Mouse (Mus musculus) adrenal gland, adult (tissue): Measurements from ENCODE around the gene Ypel3.

Experiments used
- DNase-seq, 2 experiments: peaks; one replicate each; pipeline ENCODE4 v3.0.0; 2022 to 2023; ENCODE audit warnings: low spot score in 1 of 2; ENCODE audit not compliant: inconsistent age in 2 of 2

The Ypel3 gene

DNA sequence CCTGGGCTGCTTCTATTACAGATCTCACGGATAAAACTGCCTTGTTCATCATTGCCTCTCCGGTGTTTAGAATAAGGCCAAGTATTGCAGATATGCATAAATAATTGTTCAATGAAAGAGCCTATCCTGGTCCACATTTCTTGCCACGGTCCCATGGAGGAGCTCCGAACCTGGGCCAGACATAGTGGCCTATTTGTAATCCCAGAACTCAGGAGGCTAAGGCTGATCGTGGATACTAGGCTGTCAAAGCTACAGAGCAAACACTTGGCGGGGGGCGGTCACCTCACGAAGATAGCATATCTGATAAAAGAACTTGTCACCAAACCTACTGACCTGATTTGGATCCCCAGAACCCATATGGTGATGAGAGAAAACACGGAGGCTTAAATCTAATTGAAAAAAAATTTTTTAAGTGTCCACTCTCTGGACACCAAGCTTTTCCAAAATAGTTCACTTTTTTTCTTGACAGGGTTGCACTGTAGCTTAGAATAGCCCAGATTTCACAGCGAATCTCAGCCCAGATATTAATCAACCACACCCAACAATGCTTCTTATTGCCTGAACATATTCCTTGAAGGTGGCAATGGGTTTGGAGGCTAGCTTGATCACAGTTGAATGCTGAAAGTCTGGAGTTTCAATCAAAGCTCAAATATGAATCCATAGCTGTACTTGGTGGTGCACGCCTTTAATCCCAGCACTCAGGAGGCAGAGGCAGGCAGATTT is 16.1 kb downstream of the Ypel3 start:
- DNase-seq, result no peak

DNA sequence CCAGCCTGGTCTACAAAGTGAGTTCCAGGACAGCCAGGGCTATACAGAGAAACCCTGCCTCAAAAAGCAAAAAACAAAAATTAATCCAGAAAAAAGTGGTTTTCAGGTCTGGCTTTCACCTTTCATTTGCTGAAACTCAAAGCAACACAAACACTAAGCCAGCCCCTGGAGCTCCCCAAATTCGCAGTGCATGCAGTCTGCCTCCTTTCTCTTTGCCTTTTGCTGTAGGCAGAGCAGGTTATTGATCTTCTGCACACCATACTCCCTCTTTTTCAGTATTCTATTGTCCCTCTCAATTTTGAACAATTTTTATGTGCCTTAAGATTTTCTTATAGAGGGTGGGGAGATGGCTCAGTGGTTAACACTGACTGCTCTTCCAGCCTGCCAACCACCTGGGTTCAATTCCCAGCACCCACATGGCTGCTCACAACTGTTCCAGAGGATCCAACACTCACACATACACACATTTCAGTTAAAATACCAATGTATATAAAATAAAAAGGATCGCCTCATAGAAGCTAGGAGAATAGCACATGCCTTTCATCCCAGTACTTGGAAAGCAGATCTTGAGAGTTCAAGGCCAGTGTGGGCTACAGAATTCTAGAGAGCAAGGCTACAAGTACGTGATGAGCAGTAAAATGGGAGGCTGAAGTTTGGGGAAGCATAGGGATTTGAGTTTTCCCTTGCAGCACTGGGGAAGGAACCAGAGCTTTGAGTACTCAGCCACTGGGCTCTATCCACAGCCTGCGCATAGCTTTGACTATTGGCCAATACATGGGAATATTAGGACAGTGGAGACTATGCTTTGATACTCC is 16.9 kb downstream of the Ypel3 start:
- no peak for DNase-seq

DNA sequence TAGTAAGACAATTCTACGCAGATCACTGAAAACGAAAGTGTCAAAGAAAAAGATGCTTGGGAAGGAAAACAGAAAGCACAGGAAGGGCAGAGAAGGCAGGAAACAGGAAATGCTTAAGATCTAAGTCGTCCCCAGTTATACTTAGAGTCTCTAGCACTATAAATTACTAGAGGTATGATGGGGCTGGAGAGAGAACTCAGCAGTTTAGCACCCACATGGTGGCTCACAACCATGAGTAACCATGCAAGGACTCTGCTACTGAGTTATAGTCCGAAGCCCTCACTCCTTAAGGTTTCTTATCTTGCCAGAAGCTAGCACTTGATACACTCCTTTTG is 17.5 kb downstream of the Ypel3 start:
- no peak for DNase-seq

DNA sequence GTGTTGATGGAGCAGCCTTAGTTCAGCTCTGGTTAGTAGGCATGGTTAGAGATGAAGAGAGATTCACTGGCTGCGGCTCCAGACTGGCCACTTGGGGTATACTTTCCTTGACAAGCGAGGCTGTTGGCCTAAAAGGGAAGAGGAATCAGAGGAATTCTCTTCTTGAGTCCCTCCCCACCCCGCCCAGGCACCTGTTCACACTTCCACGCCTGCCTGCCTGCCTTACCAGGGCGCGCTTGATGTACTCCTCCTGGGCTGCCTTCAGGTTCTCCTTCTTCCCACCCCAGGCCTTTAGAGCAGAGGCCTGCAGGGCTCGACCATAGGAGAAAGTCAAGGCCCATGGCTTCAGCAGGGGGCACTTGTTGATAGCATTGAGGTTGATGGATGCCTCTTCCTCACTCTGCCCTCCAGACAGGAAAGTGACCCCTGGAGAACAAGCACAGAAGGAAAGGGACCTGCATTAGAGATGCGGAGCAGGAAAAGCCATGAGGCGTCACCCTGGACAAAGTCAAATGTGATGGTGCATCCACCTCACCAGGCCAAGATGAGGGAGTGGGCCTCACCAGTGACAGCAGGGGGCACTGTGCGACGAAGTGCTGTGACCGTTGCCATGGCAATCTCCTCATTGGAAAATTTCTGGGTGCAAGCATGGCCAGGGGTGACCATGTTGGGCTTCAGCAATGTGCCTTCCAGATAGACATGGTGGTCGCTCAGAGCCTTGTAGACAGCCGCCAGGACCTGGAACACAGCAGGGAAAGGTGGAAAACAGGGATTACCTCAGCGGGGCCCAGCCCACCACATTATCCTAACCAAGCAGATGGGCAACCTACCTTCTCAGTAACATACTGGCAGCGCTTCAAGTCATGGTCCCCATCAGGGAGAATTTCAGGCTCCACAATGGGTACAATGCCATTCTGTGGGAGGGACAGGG is 18.9 kb downstream of the Ypel3 start:
- DNase-seq, result no peak

DNA sequence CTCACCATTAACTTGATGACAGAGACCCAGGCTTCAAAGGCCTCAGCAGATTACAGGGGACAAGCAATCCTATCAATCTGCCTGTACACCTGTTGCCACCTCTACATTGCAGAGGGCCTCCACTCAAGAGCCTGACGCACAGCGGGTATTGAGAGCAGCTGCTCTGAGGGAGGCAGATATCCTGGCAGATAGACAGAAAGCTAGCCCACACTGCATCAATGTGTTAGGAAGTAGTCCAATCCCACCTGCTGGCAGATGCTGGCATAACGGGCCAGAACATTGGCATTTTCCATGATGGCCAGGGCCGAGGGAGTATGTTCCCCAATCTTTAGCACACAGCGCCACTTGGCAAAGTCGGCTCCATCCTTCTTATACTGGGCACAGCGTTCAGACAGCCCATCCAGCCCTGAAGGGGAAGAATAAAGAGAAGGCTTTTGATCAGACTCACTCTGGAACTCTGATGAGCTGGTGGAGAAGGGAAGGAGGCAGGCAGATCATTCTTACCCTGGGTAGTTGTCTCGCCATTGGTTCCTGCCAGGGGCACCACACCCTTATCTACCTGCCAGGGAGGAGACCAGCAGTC is 19.7 kb downstream of the Ypel3 start:
- peak in 1 of 2 experiments; percentile 41 for DNase-seq

DNA sequence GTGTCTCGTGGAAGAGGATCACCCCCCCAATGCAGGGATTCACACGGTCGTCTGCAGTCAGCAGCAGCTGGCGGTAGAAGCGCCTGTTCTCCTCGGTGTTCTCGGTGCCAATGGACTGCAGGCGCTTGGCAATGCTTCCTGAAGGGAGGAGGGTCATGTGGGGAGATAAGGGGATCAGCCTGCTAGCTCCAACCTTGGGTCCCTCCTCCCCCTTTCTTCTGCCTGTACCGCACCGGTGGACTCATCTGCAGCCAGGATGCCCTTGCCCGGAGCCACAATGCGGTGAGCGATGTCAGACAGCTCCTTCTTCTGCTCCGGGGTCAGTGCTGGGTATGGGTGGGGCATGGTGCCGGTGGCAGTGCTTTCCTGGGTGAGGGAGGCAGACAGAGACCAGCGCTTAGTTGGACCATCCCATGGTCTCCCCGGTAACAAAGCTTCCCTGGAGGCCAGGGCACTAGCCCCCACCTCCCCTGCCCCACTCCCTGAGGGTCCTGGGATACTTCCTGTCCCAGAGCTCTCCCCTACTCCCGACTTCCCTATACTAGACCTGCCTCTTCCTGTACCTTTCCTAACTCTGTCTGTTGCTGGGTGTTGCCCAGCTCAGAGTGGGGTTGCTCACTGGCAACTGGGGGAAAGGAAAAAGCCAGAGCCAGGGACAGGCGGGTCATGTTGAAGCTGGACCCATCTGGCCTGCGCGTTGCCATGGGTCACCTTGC is 20.8 kb downstream of the Ypel3 start, which contains the start of gene Fam57b:
Gene Fam57b (plus strand): TSS at position 258 of the 716 bp plus-strand sequence.
- peak; percentile 80 to 87 for DNase-seq

DNA sequence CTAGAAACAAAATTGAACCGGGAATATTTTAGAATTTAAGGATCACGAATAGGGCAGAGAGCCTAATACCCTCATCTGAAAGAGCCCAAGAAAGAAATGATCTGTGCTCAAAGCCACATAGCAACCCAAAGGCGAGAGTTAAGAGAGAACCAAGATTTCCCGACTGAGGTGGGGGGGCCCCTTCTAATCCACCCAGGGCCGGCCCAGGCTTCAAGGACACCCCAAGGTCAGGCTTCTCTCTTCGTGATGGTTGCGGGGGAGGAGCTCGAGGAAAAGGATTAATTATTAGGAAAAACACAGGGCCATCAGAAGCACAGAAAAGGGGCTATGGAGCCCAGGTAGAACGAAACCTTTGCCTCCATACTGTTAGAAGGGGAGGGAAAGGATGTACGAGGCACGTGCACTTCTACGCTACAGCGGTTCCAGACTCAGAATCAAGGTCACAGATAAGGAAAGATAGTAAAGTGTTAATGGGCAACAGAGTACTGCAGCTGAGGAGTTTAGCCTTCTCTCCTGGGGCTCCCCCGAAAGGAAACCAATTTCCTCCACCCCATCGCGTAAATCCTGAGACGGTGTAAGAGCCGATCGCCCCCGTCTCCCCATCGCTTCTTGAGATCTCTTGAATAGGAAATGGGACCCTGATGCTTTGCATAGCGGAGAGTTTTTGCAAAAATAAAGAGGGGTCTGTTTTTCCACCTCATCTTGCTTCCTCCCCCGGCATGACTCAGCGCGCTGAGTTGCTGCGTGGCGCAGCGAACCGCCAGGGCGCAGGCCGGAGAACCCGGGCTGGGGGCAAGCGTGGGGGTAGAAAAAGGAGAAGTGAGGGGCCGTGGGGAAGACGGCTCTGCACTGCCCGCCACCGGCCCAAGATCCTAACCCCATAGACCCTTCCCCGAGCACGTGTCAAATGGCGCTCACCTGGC is 21.6 kb downstream of the Ypel3 start:
- DNase-seq, result peak; percentile 78 to 89

DNA sequence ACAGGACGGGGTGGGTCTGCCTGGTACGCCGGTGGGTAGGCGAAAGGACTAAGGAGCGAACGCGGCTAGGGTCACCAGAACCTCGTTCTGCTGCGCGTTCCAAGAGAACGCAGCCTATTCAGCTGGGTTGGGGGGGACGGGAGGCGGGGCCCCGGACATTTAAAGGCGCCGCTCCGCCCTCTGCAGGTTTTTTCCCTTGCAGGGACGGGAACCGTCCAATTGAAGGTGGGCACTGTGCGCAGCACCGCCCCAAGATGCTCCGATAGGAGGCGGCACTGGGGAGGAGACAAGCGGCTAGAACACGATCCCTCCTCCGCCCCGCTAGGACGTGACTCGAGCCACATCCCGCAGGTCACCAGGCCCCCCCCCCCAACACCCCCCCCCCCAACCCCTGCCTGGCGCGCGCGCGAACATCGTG is 22.3 kb downstream of the Ypel3 start:
- DNase-seq, result peak; percentile 99

DNA sequence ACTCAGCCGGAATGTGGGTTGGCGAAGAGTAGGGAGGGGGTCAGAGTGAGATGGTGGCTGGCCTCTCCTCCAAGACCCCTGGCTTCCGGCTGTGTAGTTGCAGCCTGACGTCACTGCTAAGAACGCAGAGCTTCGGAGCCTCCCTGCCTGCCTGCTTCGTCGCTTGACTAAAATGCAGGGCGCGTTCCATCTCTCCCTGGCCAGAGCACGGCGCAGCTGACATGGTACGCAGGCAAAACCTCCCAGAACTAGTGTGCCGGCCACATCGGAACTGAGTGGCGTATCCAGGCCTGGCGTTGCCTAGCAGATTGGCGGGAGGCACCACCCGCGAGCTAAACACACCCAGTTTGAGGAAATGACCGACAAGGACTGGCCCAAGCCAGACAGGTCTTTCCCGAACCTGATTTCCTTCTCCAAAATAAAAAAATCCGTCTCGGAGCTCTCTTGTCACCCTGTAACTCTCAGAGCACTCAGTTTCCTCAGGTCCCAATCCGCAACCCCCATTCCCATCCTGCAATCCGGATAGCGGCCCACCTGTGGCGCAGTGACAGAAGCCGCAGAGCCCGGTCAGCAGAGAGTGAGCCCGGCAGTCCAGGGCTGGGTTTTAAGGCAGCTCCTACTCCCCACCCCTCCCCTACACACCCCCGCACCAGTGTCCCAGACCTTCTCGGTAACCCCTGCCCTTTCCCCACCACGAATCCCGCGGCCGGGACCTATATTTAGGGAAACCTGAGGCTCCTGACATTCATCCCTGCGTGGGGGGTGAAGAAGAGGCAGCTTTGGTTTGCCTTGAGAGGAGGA is 22.9 kb downstream of the Ypel3 start:
- DNase-seq, result peak in 1 of 2 experiments; percentile 96

DNA sequence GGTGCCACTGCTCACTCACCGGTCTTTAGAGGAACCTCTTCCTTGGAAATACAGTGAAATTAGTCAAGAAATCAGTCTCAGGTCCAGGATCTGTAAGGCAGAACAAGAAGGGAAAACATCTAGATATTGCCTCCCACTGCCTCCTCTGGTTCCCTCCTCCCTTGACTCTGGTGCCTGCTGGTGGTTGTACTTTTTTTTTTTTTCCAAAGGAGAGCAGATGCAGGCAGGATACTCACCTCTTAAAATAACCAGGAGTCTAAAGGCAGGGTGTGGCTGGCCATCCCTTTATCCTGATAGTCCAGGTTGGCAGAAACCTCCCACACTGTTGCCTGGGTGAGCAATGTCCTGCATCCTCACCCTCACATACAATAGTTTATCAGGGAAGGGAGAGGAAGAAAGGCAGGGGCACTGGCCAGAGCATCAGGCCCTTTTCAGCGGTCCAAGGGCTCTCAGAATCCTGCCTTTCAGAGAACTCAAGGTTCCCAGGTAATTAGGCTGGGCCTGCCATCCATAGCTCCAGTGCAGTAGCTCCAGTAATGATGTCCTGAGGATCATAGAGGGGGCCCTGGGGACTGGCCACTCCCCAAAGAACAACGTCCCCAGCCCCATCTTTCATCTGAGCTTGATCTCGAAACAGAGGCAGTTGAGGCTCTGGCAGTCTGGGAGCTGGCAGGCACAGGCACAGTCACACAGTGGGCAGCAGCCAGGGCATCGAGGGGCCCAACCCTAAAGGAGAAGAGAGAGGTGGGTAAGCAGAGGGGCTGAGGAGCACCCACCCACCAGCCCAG is 23.7 kb downstream of the Ypel3 start:
- DNase-seq, result peak in 1 of 2 experiments; percentile 23

DNA sequence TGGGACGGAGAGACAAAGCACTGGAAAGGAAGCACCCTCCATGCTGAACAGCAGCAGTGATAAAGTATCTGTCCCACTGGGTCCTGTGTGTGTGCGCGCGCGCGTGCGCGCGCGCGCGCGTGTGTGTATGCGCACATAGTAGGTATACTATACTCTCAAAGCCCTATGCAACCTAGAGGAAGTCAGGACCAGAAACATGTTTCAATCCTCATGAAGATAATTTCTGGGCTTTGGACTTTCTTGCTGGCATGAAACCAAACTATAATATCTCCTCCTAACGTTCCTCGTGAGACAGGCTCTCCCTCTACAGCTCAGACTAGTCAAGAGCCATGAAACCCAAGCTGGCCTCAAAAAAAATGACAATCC is 24.3 kb downstream of the Ypel3 start:
- no peak for DNase-seq

DNA sequence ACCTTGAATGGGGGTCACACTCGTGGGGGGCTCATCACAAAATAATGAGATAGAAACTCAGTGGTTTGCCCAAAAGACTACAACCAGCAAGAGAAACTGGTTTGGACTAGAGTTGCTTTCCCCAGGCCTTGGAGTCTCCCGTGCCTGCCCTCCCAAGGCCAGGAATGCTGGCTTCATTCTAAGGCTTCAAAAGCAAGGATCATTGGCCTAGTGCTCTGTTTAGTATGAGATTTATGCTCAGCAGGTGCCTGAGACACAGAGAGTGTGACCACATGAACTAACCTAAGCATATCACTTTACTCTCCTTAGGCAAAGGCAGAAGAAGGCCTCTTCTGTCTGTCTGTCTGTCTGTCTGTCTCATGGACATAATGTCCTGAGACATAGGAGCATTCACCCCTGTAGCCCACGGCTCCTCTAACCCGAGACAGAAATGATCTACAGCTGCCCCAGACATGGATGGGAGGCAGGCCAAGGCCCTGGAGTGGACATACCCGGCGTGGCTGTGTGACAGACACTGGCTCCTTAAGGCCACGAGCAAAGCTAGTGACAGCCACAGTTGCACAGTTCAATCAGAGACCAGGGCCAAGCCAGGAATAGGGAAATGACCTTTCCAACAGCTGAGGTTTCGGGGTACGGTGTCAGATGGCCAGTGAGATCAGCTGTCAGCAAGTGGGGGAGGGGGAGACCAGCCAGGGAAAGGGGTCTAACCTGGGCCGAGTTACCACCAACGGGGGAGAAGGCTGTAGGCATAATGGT is 25.6 kb downstream of the Ypel3 start:
- peak; percentile 62 to 85 for DNase-seq

DNA sequence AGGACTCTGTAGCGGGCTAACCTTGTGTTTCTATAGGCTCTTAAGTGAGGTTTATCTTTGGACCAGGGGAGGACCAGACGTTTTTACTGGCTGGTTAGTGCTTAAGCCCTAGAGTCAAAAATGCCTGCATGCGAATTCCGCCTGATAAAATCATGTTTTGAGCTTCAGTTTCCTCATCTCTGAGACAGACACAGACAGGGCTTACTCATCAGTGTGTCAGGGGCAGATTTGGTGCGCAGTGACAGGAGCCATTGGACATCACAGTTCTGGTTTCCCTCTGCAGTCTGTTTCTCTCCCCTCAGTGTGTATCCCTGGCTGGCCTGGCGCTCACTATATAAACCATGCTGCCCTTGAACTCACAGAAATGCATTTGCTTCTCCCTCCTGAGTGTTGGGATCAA is 26.4 kb downstream of the Ypel3 start:
- peak; percentile 69 to 85 for DNase-seq

DNA sequence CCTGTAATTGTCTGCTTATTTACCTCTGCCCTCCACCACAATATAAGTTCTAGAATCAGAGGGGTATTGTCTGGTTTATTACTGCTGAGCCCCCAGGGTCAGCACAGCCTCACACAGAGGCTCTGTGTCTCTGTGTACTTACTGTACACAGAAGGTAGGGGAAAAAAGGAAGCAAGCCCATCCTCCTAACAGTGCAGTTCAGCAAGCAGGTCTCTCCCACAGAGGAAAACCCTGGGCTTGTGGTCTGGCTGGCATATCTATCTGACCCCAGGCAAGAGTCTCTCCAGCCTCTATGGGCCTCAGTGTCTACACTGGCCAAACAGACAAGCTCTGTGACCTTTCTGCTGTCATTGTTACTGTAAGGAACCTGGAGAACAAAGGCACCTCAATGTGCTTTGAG is 27.0 kb downstream of the Ypel3 start:
- DNase-seq, result no peak

DNA sequence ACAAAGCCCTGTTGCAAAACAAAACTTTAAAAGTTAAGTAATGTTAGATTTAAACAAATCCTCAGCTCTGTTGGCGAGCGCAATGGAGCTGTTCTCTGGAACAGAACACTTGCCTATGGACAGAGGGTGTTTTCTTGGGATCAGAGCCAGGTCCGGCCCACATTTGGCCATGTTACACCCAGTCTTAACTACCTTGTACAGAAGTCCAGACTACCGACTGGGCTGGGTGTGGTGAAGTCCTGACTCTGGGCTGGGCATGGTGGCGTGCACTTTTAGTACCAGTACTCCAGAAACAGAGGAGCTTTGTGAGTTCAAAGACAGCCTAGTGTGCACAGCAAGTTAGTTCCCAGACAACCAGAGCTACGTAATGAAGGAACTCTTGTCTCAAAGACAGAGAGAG is 30.2 kb downstream of the Ypel3 start:
- no peak for DNase-seq

DNA sequence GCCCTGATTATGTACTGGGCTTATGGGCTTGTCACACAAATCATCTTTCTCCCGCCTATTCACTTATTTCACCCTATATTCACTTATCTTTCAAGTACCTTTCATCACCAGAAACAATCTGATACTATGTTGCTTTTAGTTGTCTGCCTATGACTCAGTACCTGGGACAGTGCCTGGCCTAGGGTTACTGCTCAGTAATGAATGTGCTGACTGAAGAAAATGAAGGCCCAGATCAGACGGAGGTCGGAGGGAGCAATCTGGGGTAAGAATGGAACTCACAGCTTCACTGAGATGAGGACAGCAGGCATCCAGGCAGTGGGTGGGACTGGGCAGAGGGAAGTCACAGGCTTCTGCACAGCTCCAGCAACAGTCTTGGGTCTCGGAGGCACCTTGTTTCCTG is 30.6 kb downstream of the Ypel3 start:
- no peak for DNase-seq
